Mouse (Mus musculus): ENCODE data around the gene Mapk14. TPM values are rescaled to one million over a fixed set of nuclear protein-coding genes. Genes with fewer than 3 reads are reported as not detected.

Gene Mapk14
- polyA plus RNA-seq, 1 experiment from 2014 or later = 30.7 TPM

GRCm38 (mm10) chr17:28775161-28775560 lies 84.0 kb downstream of the Mapk14 start:
- Histone ChIP-seq H3K9me3 (no peaks in the 10 kb centered on the region), H3K4me2 (replicated peaks) (no peak overlapping the region), H3K36me3 (no peaks in the 10 kb centered on the region), H3K27ac (replicated peaks) (no peak overlapping the region), H3K27me3 (peaks cover 9% of the 10 kb centered on the region; the same call in 1 of the 2 replicates), H3K4me1 (peaks cover 3% of the 10 kb centered on the region), H3K4me3 (no peak overlapping the region), H3K9ac (replicated peaks) (no peak overlapping the region)
- no peak for ATAC-seq (replicated peaks)
- 85% methylated on average over 4 of the region's 4 CpGs for WGBS

GRCm38 (mm10) chr17:28776817-28777216 lies 85.7 kb downstream of the Mapk14 start:
- no peak overlapping the region for H3K27ac ChIP-seq (replicated peaks)
- no peak for ATAC-seq (replicated peaks)
- H3K9me3 ChIP-seq = no peaks in the 10 kb centered on the region
- WGBS = 88% methylated on average over 3 of the region's 3 CpGs
- no peak overlapping the region for H3K4me3 ChIP-seq
- no peaks in the 10 kb centered on the region for H3K36me3 ChIP-seq
- no peak overlapping the region for H3K4me2 ChIP-seq (replicated peaks)
- H3K9ac ChIP-seq (replicated peaks) = no peak overlapping the region
- no peaks in the 10 kb centered on the region for H3K27me3 ChIP-seq
- H3K4me1 ChIP-seq = no peaks in the 10 kb centered on the region

- ATAC-seq (replicated peaks) = no peak
- Histone ChIP-seq H3K36me3 (no peaks in the 10 kb centered on the region), H3K4me1 (no peaks in the 10 kb centered on the region), H3K27me3 (no peaks in the 10 kb centered on the region), H3K9me3 (no peaks in the 10 kb centered on the region), H3K9ac (replicated peaks) (no peak overlapping the region), H3K4me3 (no peak overlapping the region), H3K27ac (replicated peaks) (no peak overlapping the region), H3K4me2 (replicated peaks) (no peak overlapping the region)
- WGBS = 82% methylated on average over 16 of the region's 16 CpGs
These were observed 86.3 kb downstream of the Mapk14 start for GRCm38 (mm10) chr17:28777231-28778005.

- no peaks in the 10 kb centered on the region for H3K36me3 ChIP-seq
- no peak overlapping the region for H3K4me3 ChIP-seq
- ATAC-seq (replicated peaks) = no peak
- H3K9me3 ChIP-seq = no peaks in the 10 kb centered on the region
- no peak overlapping the region for H3K4me2 ChIP-seq (replicated peaks)
- no peak overlapping the region for H3K27ac ChIP-seq (replicated peaks)
- H3K27me3 ChIP-seq = no peaks in the 10 kb centered on the region
- WGBS = 93% methylated on average over 3 of the region's 3 CpGs
- H3K9ac ChIP-seq (replicated peaks) = no peak overlapping the region
- no peaks in the 10 kb centered on the region for H3K4me1 ChIP-seq
These were observed 88.6 kb downstream of the Mapk14 start for GRCm38 (mm10) chr17:28779735-28780134.

GRCm38 (mm10) chr17:28780836-28781235 lies 89.7 kb downstream of the Mapk14 start:
- no peak overlapping the region for H3K4me2 ChIP-seq (replicated peaks)
- H3K27ac ChIP-seq (replicated peaks) = no peak overlapping the region
- H3K36me3 ChIP-seq = no peaks in the 10 kb centered on the region
- no peak overlapping the region for H3K4me3 ChIP-seq
- no peaks in the 10 kb centered on the region for H3K9me3 ChIP-seq
- WGBS = 90% methylated on average over 3 of the region's 3 CpGs
- no peak for ATAC-seq (replicated peaks)
- no peak overlapping the region for H3K9ac ChIP-seq (replicated peaks)
- no peaks in the 10 kb centered on the region for H3K27me3 ChIP-seq
- H3K4me1 ChIP-seq = no peaks in the 10 kb centered on the region

GRCm38 (mm10) chr17:28781290-28782045 lies 90.3 kb downstream of the Mapk14 start:
- 49% methylated on average over 9 of the region's 9 CpGs for WGBS
- ATAC-seq (replicated peaks) = no peak
- Histone ChIP-seq H3K9me3 (no peaks in the 10 kb centered on the region), H3K4me3 (no peak overlapping the region), H3K27ac (replicated peaks) (no peak overlapping the region), H3K9ac (replicated peaks) (no peak overlapping the region), H3K27me3 (no peaks in the 10 kb centered on the region), H3K4me1 (no peaks in the 10 kb centered on the region), H3K4me2 (replicated peaks) (no peak overlapping the region), H3K36me3 (no peaks in the 10 kb centered on the region)

GRCm38 (mm10) chr17:28785036-28785435 lies 93.9 kb downstream of the Mapk14 start:
- Histone ChIP-seq H3K4me1 (no peaks in the 10 kb centered on the region), H3K36me3 (no peaks in the 10 kb centered on the region), H3K9me3 (no peaks in the 10 kb centered on the region), H3K9ac (replicated peaks) (no peak overlapping the region), H3K27me3 (no peaks in the 10 kb centered on the region), H3K27ac (replicated peaks) (no peak overlapping the region), H3K4me2 (replicated peaks) (no peak overlapping the region), H3K4me3 (no peak overlapping the region)
- ATAC-seq (replicated peaks) = no peak
- 89% methylated on average over 3 of the region's 3 CpGs for WGBS

- Histone ChIP-seq H3K9ac (replicated peaks) (no peak overlapping the region), H3K4me1 (no peaks in the 10 kb centered on the region), H3K36me3 (no peaks in the 10 kb centered on the region), H3K4me2 (replicated peaks) (no peak overlapping the region), H3K27ac (replicated peaks) (no peak overlapping the region), H3K4me3 (no peak overlapping the region), H3K9me3 (no peaks in the 10 kb centered on the region), H3K27me3 (no peaks in the 10 kb centered on the region)
- WGBS = 95% methylated on average over 12 of the region's 12 CpGs
- no peak for ATAC-seq (replicated peaks)
These were observed 96.4 kb downstream of the Mapk14 start for GRCm38 (mm10) chr17:28787507-28787906.

GRCm38 (mm10) chr17:28797031-28797430 lies 105.9 kb downstream of the Mapk14 start:
- Histone ChIP-seq H3K9me3 (no peaks in the 10 kb centered on the region), H3K27ac (replicated peaks) (no peak overlapping the region), H3K36me3 (no peaks in the 10 kb centered on the region), H3K4me2 (replicated peaks) (no peak overlapping the region), H3K4me3 (no peak overlapping the region), H3K4me1 (peaks cover 17% of the 10 kb centered on the region), H3K27me3 (no peaks in the 10 kb centered on the region), H3K9ac (replicated peaks) (no peak overlapping the region)
- ATAC-seq (replicated peaks) = no peak
- WGBS = 89% methylated on average over 4 of the region's 4 CpGs

Other genes starting within 250 kb of the Mapk14 start
- gene Fkbp5, start 173.8 kb upstream of the Mapk14 start, polyA plus RNA-seq (2015; fragmentation: Nextera tagmentation; extraction: Ambion mirVana) = 32.8 and 34.6 TPM in 2 replicates
- gene Armc12, start 160.5 kb upstream of the Mapk14 start, polyA plus RNA-seq (2015; fragmentation: Nextera tagmentation; extraction: Ambion mirVana) = not detected in 2 replicates
- not detected in 2 replicates for gene Clpsl2, start 141.9 kb upstream of the Mapk14 start, polyA plus RNA-seq (2015; fragmentation: Nextera tagmentation; extraction: Ambion mirVana)
- not detected in 2 replicates for gene Clps, start 130.6 kb upstream of the Mapk14 start, polyA plus RNA-seq (2015; fragmentation: Nextera tagmentation; extraction: Ambion mirVana)
- gene Lhfpl5, start 115.7 kb upstream of the Mapk14 start, polyA plus RNA-seq (2015; fragmentation: Nextera tagmentation; extraction: Ambion mirVana) = 5.3 and 6.2 TPM in 2 replicates
- gene Srpk1, start 68.6 kb upstream of the Mapk14 start, polyA plus RNA-seq (2015; fragmentation: Nextera tagmentation; extraction: Ambion mirVana) = 103 and 112 TPM in 2 replicates
- gene Slc26a8, start 1.1 kb upstream of the Mapk14 start, polyA plus RNA-seq (2015; fragmentation: Nextera tagmentation; extraction: Ambion mirVana) = 1.4 and 1.7 TPM in 2 replicates
- gene AC170998.1, start 34.8 kb downstream of the Mapk14 start, polyA plus RNA-seq (2015; fragmentation: Nextera tagmentation; extraction: Ambion mirVana) = 2.3 and 2.6 TPM in 2 replicates
- gene Mapk13, start 78.0 kb downstream of the Mapk14 start, polyA plus RNA-seq (2015; fragmentation: Nextera tagmentation; extraction: Ambion mirVana) = 0.33 and 0.85 TPM in 2 replicates
- 8.0 TPM in 2 replicates for gene Brpf3, start 109.8 kb downstream of the Mapk14 start, polyA plus RNA-seq (2015; fragmentation: Nextera tagmentation; extraction: Ambion mirVana)
- not detected in 2 replicates for gene Pnpla1, start 167.1 kb downstream of the Mapk14 start, polyA plus RNA-seq (2015; fragmentation: Nextera tagmentation; extraction: Ambion mirVana)
- 0.51 and 0.67 TPM in 2 replicates for gene 4930539E08Rik, start 224.0 kb downstream of the Mapk14 start, polyA plus RNA-seq (2015; fragmentation: Nextera tagmentation; extraction: Ambion mirVana)

Data from forebrain, embryonic 15.5 days (tissue).